Mouse (Mus musculus) c-Kit-positive CD71-negative TER-119-negative erythroid progenitor cells, embryonic 14.5 days (primary cell): ENCODE measurements around the gene Iqck.
A peak's percentile ranks its signal among the peaks of the same experiment; 100 is the strongest.

Experiments used
- DNase-seq: peaks from one replicate; pipeline ENCODE4 v3.0.0-alpha.2; 2013; ENCODE audit warnings: low read depth

Gene Iqck

GRCm38 (mm10) chr7:118855171-118855876 lies at the start of gene Iqck:
Gene Iqck, plus strand, starts transcription at chr7:118855752.
- DNase-seq: peak; percentile 79

GRCm38 (mm10) chr7:118806631-118807411 lies 48.7 kb upstream of the Iqck start:
- no peak for DNase-seq

- no peak for DNase-seq
These were observed 47.7 kb upstream of the Iqck start for GRCm38 (mm10) chr7:118807899-118808298.

GRCm38 (mm10) chr7:118811407-118812106 lies 44.0 kb upstream of the Iqck start:
- DNase-seq: no peak

GRCm38 (mm10) chr7:118813592-118813991 lies 42.0 kb upstream of the Iqck start:
- no peak for DNase-seq

- no peak for DNase-seq
These were observed 39.3 kb upstream of the Iqck start for GRCm38 (mm10) chr7:118816275-118816674.

- DNase-seq: no peak
These were observed 37.8 kb upstream of the Iqck start for GRCm38 (mm10) chr7:118817741-118818140.

GRCm38 (mm10) chr7:118819666-118820065 lies 35.9 kb upstream of the Iqck start:
- no peak for DNase-seq

- no peak for DNase-seq
These were observed 34.2 kb upstream of the Iqck start for GRCm38 (mm10) chr7:118821356-118821755.

- no peak for DNase-seq
These were observed 33.5 kb upstream of the Iqck start for GRCm38 (mm10) chr7:118821887-118822556.

GRCm38 (mm10) chr7:118824451-118824850 lies 31.1 kb upstream of the Iqck start:
- DNase-seq: no peak

- DNase-seq: peak; percentile 8
These were observed 27.6 kb upstream of the Iqck start for GRCm38 (mm10) chr7:118827975-118828416.

- no peak for DNase-seq
These were observed 17.7 kb upstream of the Iqck start for GRCm38 (mm10) chr7:118837901-118838300.

- DNase-seq: no peak
These were observed 14.4 kb upstream of the Iqck start for GRCm38 (mm10) chr7:118841030-118841745.

GRCm38 (mm10) chr7:118841796-118842195 lies 13.8 kb upstream of the Iqck start:
- DNase-seq: no peak

GRCm38 (mm10) chr7:118842938-118843337 lies 12.6 kb upstream of the Iqck start:
- no peak for DNase-seq

GRCm38 (mm10) chr7:118845141-118845540 lies 10.4 kb upstream of the Iqck start:
- no peak for DNase-seq

GRCm38 (mm10) chr7:118846329-118846728 lies 9.2 kb upstream of the Iqck start:
- no peak for DNase-seq

- no peak for DNase-seq
These were observed 6.8 kb upstream of the Iqck start for GRCm38 (mm10) chr7:118848796-118849195.

GRCm38 (mm10) chr7:118849543-118850250 lies 5.9 kb upstream of the Iqck start:
- no peak for DNase-seq
